Mouse (Mus musculus) cortical plate, adult 2 months (tissue): ENCODE results near the gene Mab21l1.

Experiments
- CTCF ChIP-seq: fragments of 200-500 bp; IDR thresholded peaks from 2 replicates; pipeline ENCODE4 v1.5.1; 2011; ENCODE audit warnings: mild to moderate bottlenecking, control low read depth, low read length; ENCODE audit not compliant: insufficient read depth; ENCODE audit errors: extremely low read depth
- POLR2A ChIP-seq: fragments of 200-500 bp; IDR thresholded peaks from 2 replicates; pipeline ENCODE4 v1.6.1; 2011; ENCODE audit warnings: mild to moderate bottlenecking, low read length, control low read depth; ENCODE audit not compliant: insufficient read depth; ENCODE audit errors: extremely low read depth

- TF ChIP-seq CTCF = no peak
- no peak for TF ChIP-seq POLR2A
Observed at GRCm38 (mm10) chr3:55784101-55784500, 1.8 kb downstream of the Mab21l1 start.
